Mouse (Mus musculus) heart, adult 11 months (tissue): ENCODE results near the gene Olfr1177-ps.

Source experiments
- DNase-seq: peaks from one replicate; pipeline ENCODE4 v3.0.0; 2022

The Olfr1177-ps gene

GRCm38 (mm10) chr2:88346392-88346791 lies at the start of gene Olfr1177-ps:
Gene Olfr1177-ps (minus strand): TSS chr2:88346492.
- no peak for DNase-seq

GRCm38 (mm10) chr2:88386762-88387161 lies 40.5 kb upstream of the Olfr1177-ps start, which contains the start of gene Olfr1178:
Gene Olfr1178 (plus strand): TSS chr2:88387062.
- no peak for DNase-seq

GRCm38 (mm10) chr2:88356304-88356703 lies 10.0 kb upstream of the Olfr1177-ps start:
- no peak for DNase-seq

- no peak for DNase-seq
Observed at GRCm38 (mm10) chr2:88336421-88336820, 9.9 kb downstream of the Olfr1177-ps start, which contains the start of gene Olfr1176. Gene Olfr1176 (plus strand): TSS chr2:88336721.

- no peak for DNase-seq
Observed at GRCm38 (mm10) chr2:88327115-88327514, 19.2 kb downstream of the Olfr1177-ps start, which contains the start of gene Olfr1175-ps. Gene Olfr1175-ps (minus strand): TSS chr2:88327215.

GRCm38 (mm10) chr2:88315035-88315434 lies 31.3 kb downstream of the Olfr1177-ps start, which contains the start of gene Olfr1174-ps:
Gene Olfr1174-ps (minus strand): TSS chr2:88315135.
- no peak for DNase-seq
